Mouse (Mus musculus): ENCODE results near the gene Fam234b.

DNA sequence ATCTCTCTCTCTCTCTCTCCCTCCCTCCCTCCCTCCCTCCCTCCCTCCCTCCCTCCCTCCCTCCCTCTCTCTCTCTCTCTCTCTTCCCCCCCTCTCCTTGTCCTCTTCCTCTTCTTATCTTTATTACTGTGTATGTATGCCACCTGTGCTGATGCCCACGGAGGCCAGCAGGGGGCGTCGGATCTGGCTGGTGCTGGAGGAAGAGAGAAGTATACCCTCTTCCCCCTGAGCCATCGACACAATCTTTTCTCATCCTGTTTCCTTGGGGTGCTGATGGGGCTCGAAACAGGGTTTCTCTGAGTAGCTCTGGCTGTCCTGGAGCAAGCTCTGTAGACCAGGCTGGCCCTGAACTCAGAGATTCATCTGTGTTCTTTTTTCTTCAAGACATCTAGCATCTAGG is 14.9 kb upstream of the Fam234b start:
- TF ChIP-seq CTCF (IDR thresholded peaks at IDR 0.05; ENCODE audit: borderline replicate concordance, extremely low read depth, insufficient read depth, insufficient read length) (peak; percentile 26; the same call in 1 of the 2 replicates), POLR2A (IDR thresholded peaks at IDR 0.05; ENCODE audit: borderline replicate concordance, extremely low read depth, insufficient read depth, insufficient read length, poor library complexity, severe bottlenecking) (no peak)
